ENCODE assay signal across 8 mouse cellular contexts in genomic region chr5:148994311-148994705, GRCm38 (mm10). TPM values are rescaled to one million over a fixed set of nuclear protein-coding genes. Genes with fewer than 3 reads are reported as not detected.
DNase-seq lines count a peak whose midpoint lies in the region; ATAC-seq and TF ChIP-seq lines count a peak whose summit lies in the region.

No protein-coding gene starts in this region.

- peak overlapping the region; percentile 63 for H3K9ac ChIP-seq in neural tube, embryonic 14.5 days (replicated peaks; ENCODE audit: low read depth, low read length)

- peak overlapping the region; percentile 86 for H3K4me2 ChIP-seq in neural tube, embryonic 14.5 days (ENCODE audit: low read depth, low read length)

- peaks cover 2% of the 10 kb centered on the region; the same call in 1 of the 2 replicates for H3K4me1 ChIP-seq in lung, adult 2 months (ENCODE audit: control insufficient read depth, insufficient read depth, low read length)
- H3K4me1 ChIP-seq in forebrain, embryonic 10.5 days, result peaks cover 28% of the 10 kb centered on the region
- H3K4me1 ChIP-seq in limb, embryonic 10.5 days, result peaks cover 37% of the 10 kb centered on the region
- peaks cover 10% of the 10 kb centered on the region; the same call in 1 of the 2 replicates for H3K4me1 ChIP-seq in neural tube, embryonic 14.5 days (ENCODE audit: control insufficient read depth, insufficient read depth, low read length)

- peaks cover 23% of the 10 kb centered on the region for H3K36me3 ChIP-seq in forebrain, embryonic 10.5 days (replicated peaks)
- H3K36me3 ChIP-seq in limb, embryonic 10.5 days, result peaks cover 34% of the 10 kb centered on the region
- no peaks in the 10 kb centered on the region for H3K36me3 ChIP-seq in neural tube, embryonic 14.5 days (ENCODE audit: control insufficient read depth, insufficient read depth, low read length)

- H3K4me3 ChIP-seq in lung, adult 2 months (replicated peaks; ENCODE audit: extremely low read depth, low read depth, low read length), result peak overlapping the region; percentile 54
- H3K4me3 ChIP-seq in forebrain, embryonic 10.5 days, result peak overlapping the region; percentile 62
- H3K4me3 ChIP-seq in limb, embryonic 10.5 days, result peak overlapping the region; percentile 56
- H3K4me3 ChIP-seq in neural tube, embryonic 14.5 days (ENCODE audit: low read depth, low read length), result peak overlapping the region; percentile 45

- no peak; the same call in 1 of the 2 replicates for ATAC-seq in neural tube, embryonic 14.5 days (ENCODE audit: low read depth)
- no peak for ATAC-seq in megakaryocyte-erythroid progenitor cell, adult 5-6 weeks (replicated peaks; ENCODE audit: low FRiP score, low TSS enrichment, poor library complexity, severe bottlenecking)

- WGBS in lung, adult 2 months, result 16% methylated on average over 7 of the region's 7 CpGs
- 81% methylated on average over 7 of the region's 7 CpGs for WGBS in forebrain, embryonic 10.5 days
- WGBS in limb, embryonic 10.5 days, result 55% methylated on average over 7 of the region's 7 CpGs
- WGBS in neural tube, embryonic 14.5 days, result 38% methylated on average over 7 of the region's 7 CpGs

- peaks cover 27% of the 10 kb centered on the region; the same call in 1 of the 2 replicates for H3K9me3 ChIP-seq in forebrain, embryonic 10.5 days
- H3K9me3 ChIP-seq in limb, embryonic 10.5 days (replicated peaks), result 0 out of 2 replicates have a peak, but pooled peaks cover 7% of the 10 kb centered on the region
- H3K9me3 ChIP-seq in neural tube, embryonic 14.5 days (ENCODE audit: control insufficient read depth, low read length), result no peaks in the 10 kb centered on the region

- no peak for TF ChIP-seq CTCF in lung, adult 2 months (IDR thresholded peaks at IDR 0.05; ENCODE audit: insufficient read depth, low read length)

- H3K27ac ChIP-seq in forebrain, embryonic 10.5 days, result peak overlapping the region; percentile 92
- H3K27ac ChIP-seq in limb, embryonic 10.5 days, result peak overlapping the region; percentile 94
- peak overlapping the region; percentile 91 for H3K27ac ChIP-seq in neural tube, embryonic 14.5 days (ENCODE audit: low read depth, low read length)

- H3K27me3 ChIP-seq in forebrain, embryonic 10.5 days (ENCODE audit: poor library complexity, severe bottlenecking), result no peaks in the 10 kb centered on the region
- no peaks in the 10 kb centered on the region for H3K27me3 ChIP-seq in limb, embryonic 10.5 days (ENCODE audit: low read depth, poor library complexity, severe bottlenecking)
- no peaks in the 10 kb centered on the region for H3K27me3 ChIP-seq in neural tube, embryonic 14.5 days (ENCODE audit: control insufficient read depth, insufficient read depth, low read length)

- no peak for TF ChIP-seq POLR2A in lung, adult 2 months (IDR thresholded peaks at IDR 0.05; ENCODE audit: borderline replicate concordance, extremely low read depth, low read depth, low read length)

- DNase-seq in lung, adult 2 months, result no peak
- no peak for DNase-seq in lung, postnatal 10 days
- DNase-seq in forebrain, embryonic 10.5 days (ENCODE audit: extremely low spot score, low spot score), result no peak
- peak; percentile 47 for DNase-seq in limb, embryonic 10.5 days (ENCODE audit: low spot score)
- DNase-seq in thymus, postnatal 10 days (ENCODE audit: low spot score in 2 of 2), result no peak
- DNase-seq in spleen, postnatal 36 days (ENCODE audit: low spot score in 2 of 2), result no peak

RNA-seq across cellular contexts. Expression of gene Gm42791, which starts 0.6 kb away (rescaled TPM):
- not detected in 2 replicates for polyA plus RNA-seq in lung, adult 2 months (2012; rRNA removed)
- 1.2 and 2.5 TPM in 2 replicates for polyA plus RNA-seq in forebrain, embryonic 10.5 days (2016; fragmentation: Nextera tagmentation; extraction: Ambion mirVana)
- polyA plus RNA-seq in limb, embryonic 10.5 days (2016; fragmentation: Nextera tagmentation; extraction: Ambion mirVana), result 0.85 TPM in 1 of 2 replicates, not detected in the other
- not detected in 2 replicates for polyA plus RNA-seq in neural tube, embryonic 14.5 days (2014; fragmentation: Nextera tagmentation; extraction: Ambion mirVana)
- 12.5 TPM in 1 of 2 replicates, not detected in the other for total RNA-seq in megakaryocyte-erythroid progenitor cell, adult 5-6 weeks (2014; fragmentation: Nextera tagmentation)
- 7.8 and 10.8 TPM in 2 replicates for total RNA-seq in megakaryocyte-erythroid progenitor cell, adult 5-6 weeks (2017)
